Mouse (Mus musculus) kidney, embryonic 15.5 days (tissue): ENCODE measurements around the gene Col27a1. TPM values are rescaled to one million over a fixed set of nuclear protein-coding genes. Genes with fewer than 3 reads are reported as not detected.
"Not testable (repeated sequence)": the region's sequence is repeated elsewhere in the genome, so short reads cannot be mapped to it uniquely, and the experiment has no call there.

ENCODE experiments used
- ATAC-seq: fragments of 200-750 bp; cut with Nextera tagmentation; replicated peaks from 2 replicates; pipeline ENCODE4 v1.8.0; 2017; ENCODE audit warnings: moderate TSS enrichment; ENCODE audit not compliant: low FRiP score
- H3K27ac ChIP-seq: fragments of 300-500 bp; sonication (generic); 2 replicates; pipeline ENCODE4 v1.5.1; 2015; ENCODE audit warnings: mild to moderate bottlenecking, inconsistent platforms
- H3K27me3 ChIP-seq: fragments of 300-500 bp; sonication (generic); 2 replicates; pipeline ENCODE4 v1.6.1; 2015; ENCODE audit warnings: inconsistent platforms
- H3K36me3 ChIP-seq: fragments of 300-500 bp; sonication (generic); 2 replicates; pipeline ENCODE4 v1.6.1; 2015; ENCODE audit warnings: inconsistent platforms
- H3K4me1 ChIP-seq: fragments of 300-500 bp; sonication (generic); 2 replicates; pipeline ENCODE4 v1.6.1; 2015; ENCODE audit warnings: inconsistent platforms
- H3K4me2 ChIP-seq: fragments of 300-500 bp; sonication (generic); 2 replicates; pipeline ENCODE4 v1.6.1; 2015; ENCODE audit warnings: moderate library complexity, mild to moderate bottlenecking, inconsistent platforms
- H3K4me3 ChIP-seq: fragments of 300-500 bp; sonication (generic); replicated peaks from 2 replicates; pipeline ENCODE4 v1.5.1; 2015; ENCODE audit warnings: mild to moderate bottlenecking, inconsistent platforms
- H3K9ac ChIP-seq: fragments of 300-500 bp; sonication (generic); 2 replicates; pipeline ENCODE4 v1.6.1; 2015; ENCODE audit warnings: mild to moderate bottlenecking, inconsistent platforms
- H3K9me3 ChIP-seq: fragments of 300-500 bp; sonication (generic); replicated peaks from 2 replicates; pipeline ENCODE4 v1.6.1; 2016; ENCODE audit warnings: inconsistent platforms
- WGBS: fragments of 180-500 bp; shearing (Covaris S2); methylation state at CpG from one replicate; pipeline ENCODE4 v1.1.7; 2015; ENCODE audit warnings: mixed read lengths; 5-methylcytosine and 5-hydroxymethylcytosine counted together
- polyA plus RNA-seq: library from polyadenylated mRNA; unstranded; fragments of >200 nt; fragmentation: Nextera tagmentation; extraction: Ambion mirVana; gene quantifications from 2 replicates; pipeline ENCODE4 v1.2.1, GENCODE M21; 2015

Col27a1 gene
- polyA plus RNA-seq, 1 experiment from 2014 or later, result 9.4 TPM

DNA sequence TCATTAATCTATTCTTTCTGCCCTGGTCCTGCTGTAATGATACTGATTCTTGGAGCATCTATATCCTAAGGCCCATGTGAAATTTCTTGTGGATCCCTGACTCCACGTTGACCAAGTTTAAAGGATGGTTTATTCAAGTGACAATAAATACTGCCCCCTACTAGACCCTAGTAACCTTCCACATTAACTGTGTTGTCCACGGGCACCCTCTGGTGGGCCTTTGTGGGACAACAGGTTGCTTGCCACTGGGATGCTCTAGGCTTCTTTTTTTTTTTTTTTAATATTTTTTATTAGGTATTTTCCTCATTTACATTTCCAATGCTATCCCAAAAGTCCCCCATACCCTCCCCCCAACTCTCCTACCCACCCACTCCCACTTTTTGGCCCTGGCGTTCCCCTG, 105.8 kb downstream of the Col27a1 start:
- not testable (repeated sequence) for H3K27me3 ChIP-seq, H3K4me1 ChIP-seq, H3K9me3 ChIP-seq, H3K4me2 ChIP-seq, ATAC-seq, H3K27ac ChIP-seq, H3K9ac ChIP-seq, H3K4me3 ChIP-seq
- H3K36me3 ChIP-seq, result peaks cover 59% of the 10 kb centered on the region
- 31% methylated on average over 3 of the region's 3 CpGs for WGBS

DNA sequence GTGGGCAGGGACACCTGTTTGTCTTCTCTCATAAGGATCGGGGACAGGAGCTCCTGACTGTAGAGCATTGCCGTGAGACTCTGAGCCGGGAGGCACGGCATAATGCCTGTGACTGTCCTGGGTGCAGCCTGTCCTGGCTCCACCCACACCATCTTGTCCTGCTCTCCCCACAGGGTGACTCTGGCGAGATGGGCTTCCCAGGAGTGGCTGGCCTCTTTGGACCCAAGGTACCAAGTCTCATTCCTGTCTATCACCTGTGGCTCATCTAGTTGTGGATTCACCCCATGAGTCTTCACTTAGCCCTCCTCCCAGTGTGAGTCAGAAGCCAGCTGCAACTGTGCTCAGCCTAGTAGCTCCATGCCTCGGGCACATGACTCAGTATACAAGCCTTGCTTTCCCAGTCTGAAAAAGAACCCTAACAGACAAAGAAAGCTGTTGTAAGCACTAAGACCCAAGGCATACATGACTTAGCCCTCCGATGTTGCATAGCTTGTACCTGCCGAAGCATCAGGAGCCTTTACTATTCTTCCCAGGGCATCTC, 109.5 kb downstream of the Col27a1 start:
- H3K9ac ChIP-seq, result no peak overlapping the region
- no peak for ATAC-seq
- H3K36me3 ChIP-seq, result peaks cover 59% of the 10 kb centered on the region

DNA sequence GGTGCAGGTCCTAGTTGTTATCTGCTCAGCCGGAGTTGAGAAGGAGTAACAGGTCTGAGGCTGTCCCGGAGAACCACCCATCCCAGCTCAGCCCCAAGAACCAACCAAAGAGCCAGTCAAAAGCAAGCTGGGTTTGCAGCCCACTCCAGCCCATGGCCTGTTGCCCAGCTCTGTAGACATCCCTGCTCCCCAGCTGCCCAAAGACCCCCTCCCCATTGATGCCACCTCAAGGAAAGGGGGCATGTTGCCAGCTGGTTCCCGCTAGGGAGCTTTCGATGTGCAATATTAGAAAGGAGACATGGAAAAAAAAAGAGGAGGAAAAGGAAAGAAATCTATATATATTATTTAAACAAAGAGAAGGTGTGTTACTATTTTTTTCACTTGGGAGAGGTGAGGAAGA, 119.6 kb downstream of the Col27a1 start:
- Histone ChIP-seq H3K4me3 (no peak overlapping the region), H3K36me3 (peaks cover 33% of the 10 kb centered on the region), H3K9me3 (no peaks in the 10 kb centered on the region), H3K9ac (no peak overlapping the region), H3K27me3 (no peaks in the 10 kb centered on the region), H3K4me1 (no peaks in the 10 kb centered on the region), H3K27ac (no peak overlapping the region), H3K4me2 (no peak overlapping the region)
- no peak for ATAC-seq
- 97% methylated on average over 4 of the region's 4 CpGs for WGBS

More for the DNA sequence above, 109.5 kb downstream of the Col27a1 start:
- Histone ChIP-seq H3K9me3 (no peaks in the 10 kb centered on the region), H3K27ac (no peak overlapping the region), H3K4me1 (no peaks in the 10 kb centered on the region), H3K4me3 (no peak overlapping the region), H3K27me3 (no peaks in the 10 kb centered on the region), H3K4me2 (no peak overlapping the region)
- WGBS, result 79% methylated on average over 8 of the region's 8 CpGs

DNA sequence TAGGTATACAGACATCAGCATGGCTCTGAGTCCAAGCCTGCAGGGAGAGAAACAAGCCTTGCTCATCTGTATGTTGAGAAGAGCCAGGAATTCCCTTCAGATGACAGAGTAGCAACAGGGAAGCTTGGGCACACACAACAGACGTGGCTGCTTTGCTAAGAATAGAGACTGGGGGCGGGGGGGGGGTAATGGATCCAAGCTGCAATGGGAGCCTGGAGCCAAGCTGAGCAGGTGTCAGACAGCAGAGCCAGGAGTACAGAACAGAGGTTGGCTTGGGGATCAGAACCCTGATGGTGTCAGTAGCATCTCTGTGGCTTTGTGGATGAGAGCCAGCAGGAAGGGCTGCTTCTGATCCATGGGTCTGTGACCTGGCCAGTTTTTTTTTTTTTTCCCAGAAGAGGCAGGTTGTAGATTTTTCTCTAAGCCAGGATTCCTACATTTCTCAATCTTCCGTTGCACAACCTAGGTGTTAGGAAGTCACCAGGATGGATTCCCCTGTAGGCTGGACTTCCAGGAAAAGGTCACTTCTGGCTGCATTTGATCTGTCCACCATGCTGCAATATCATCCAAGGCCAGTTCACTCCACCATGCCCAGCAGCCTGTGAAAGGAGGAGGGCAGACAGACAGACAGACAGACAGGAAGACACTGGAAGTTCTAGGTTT, 124.7 kb downstream of the Col27a1 start:
- no peaks in the 10 kb centered on the region for H3K4me1 ChIP-seq
- no peaks in the 10 kb centered on the region for H3K9me3 ChIP-seq
- no peak overlapping the region for H3K9ac ChIP-seq
- ATAC-seq, result no peak
- H3K27ac ChIP-seq, result no peak overlapping the region
- no peaks in the 10 kb centered on the region for H3K27me3 ChIP-seq
- no peak overlapping the region for H3K4me2 ChIP-seq
- 72% methylated on average over 3 of the region's 3 CpGs for WGBS
- no peak overlapping the region for H3K4me3 ChIP-seq
- H3K36me3 ChIP-seq, result 0 out of 2 replicates have a peak, but pooled peaks cover under 1% of the 10 kb centered on the region

DNA sequence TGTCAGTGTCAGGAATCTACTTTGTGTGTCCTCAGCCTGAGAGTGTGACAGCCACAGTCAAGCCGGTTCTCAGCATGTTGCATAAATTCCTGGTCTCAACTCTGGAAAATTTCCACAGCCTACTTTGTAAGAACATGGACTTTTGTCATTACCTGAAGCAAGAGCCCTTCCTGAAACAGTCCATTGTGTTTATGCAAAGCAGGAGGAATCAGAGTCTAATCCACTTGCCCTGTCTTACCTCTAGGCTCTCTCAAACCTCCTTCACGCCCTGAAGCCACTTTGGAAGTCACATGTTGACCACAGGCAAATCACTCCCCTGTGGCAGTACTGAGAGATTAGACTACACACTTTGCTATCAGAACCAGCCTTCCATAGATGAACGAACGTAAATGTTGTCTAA, 128.7 kb downstream of the Col27a1 start:
- Histone ChIP-seq H3K4me1 (no peaks in the 10 kb centered on the region), H3K36me3 (no peaks in the 10 kb centered on the region), H3K4me3 (no peak overlapping the region), H3K27me3 (no peaks in the 10 kb centered on the region), H3K9ac (no peak overlapping the region), H3K9me3 (no peaks in the 10 kb centered on the region), H3K27ac (no peak overlapping the region), H3K4me2 (no peak overlapping the region)
- WGBS, result 68% methylated on average over 4 of the region's 4 CpGs
- ATAC-seq, result no peak

DNA sequence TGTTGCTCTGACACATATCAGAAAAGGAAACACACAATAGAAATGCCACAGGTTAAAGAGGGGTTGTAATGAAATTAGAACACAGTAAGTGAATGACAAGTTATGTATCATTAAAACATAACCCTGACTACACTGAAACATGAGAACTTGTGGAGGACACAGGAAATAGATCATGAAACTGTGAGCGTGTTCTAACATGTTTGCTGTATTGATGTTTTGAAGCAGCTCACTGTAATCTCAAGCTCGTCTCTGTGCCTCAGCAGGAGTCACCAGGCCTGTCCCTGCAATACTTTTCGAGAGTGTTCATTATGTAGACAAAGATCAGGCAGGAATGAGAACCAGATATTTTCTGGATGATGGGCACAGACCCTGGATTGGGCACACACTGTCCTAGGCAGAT, 129.8 kb downstream of the Col27a1 start:
- Histone ChIP-seq H3K27ac (no peak overlapping the region), H3K9me3 (no peaks in the 10 kb centered on the region)
- 66% methylated on average over 3 of the region's 3 CpGs for WGBS

DNA sequence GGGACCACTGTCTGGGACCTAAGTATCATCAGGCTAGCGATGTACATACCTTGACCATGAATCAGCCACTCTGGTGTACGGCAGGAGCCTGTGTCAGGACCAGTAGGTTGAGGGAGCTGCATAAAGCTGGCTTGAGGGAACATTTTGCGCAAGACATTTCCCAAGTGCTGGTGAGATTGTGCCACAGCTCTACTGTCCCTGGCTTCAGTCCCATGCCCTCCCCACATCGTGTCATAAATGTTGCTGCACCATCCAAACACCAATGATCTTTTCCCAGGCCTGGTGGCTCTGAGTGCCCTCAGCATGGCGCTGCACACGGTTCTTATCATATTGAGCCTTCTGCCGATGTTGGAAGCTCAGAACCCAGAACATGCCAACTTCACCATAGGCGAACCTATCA, 130.5 kb downstream of the Col27a1 start, which contains the start of gene Orm1:
Gene Orm1 (plus strand): TSS at position 266 of the 400 bp plus-strand sequence.
- Histone ChIP-seq H3K27ac (no peak within 1 kb of the TSS), H3K4me1 (no peaks in the 10 kb centered on the region), H3K27me3 (no peaks in the 10 kb centered on the region), H3K9ac (no peak within 1 kb of the TSS), H3K4me3 (no peak within 1 kb of the TSS), H3K9me3 (no peaks in the 10 kb centered on the region), H3K36me3 (no peaks in the 10 kb centered on the region), H3K4me2 (no peak within 1 kb of the TSS)
- ATAC-seq, result no peak
- WGBS, result 84% methylated on average over 8 of the region's 8 CpGs

More for the DNA sequence above, 129.8 kb downstream of the Col27a1 start:
- no peak overlapping the region for H3K4me2 ChIP-seq
- no peak overlapping the region for H3K9ac ChIP-seq
- H3K4me3 ChIP-seq, result no peak overlapping the region
- no peak for ATAC-seq
- H3K36me3 ChIP-seq, result no peaks in the 10 kb centered on the region
- H3K27me3 ChIP-seq, result no peaks in the 10 kb centered on the region
- no peaks in the 10 kb centered on the region for H3K4me1 ChIP-seq

DNA sequence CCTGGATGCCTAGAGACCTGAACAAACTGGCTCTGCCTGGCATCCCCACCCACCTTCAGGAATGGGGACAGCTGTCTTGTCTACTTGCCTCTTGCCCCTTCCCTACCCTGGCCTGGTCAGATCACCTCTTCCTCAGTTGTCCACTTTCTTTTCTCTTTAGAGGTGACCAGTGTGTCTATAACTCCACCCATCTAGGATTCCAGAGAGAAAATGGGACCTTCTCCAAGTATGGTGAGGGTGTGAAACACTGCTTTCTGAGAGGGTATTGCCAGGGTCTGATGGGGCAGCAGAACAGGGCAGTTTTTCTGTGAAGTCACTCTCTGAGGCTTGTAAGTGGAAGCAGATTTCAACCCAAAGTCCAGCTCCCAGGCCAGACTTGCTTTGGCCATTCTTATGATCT, 131.5 kb downstream of the Col27a1 start:
- Histone ChIP-seq H3K9me3 (no peaks in the 10 kb centered on the region), H3K4me1 (no peaks in the 10 kb centered on the region), H3K27me3 (no peaks in the 10 kb centered on the region), H3K27ac (no peak overlapping the region), H3K36me3 (no peaks in the 10 kb centered on the region), H3K4me3 (no peak overlapping the region), H3K4me2 (no peak overlapping the region), H3K9ac (no peak overlapping the region)
- no peak for ATAC-seq

DNA sequence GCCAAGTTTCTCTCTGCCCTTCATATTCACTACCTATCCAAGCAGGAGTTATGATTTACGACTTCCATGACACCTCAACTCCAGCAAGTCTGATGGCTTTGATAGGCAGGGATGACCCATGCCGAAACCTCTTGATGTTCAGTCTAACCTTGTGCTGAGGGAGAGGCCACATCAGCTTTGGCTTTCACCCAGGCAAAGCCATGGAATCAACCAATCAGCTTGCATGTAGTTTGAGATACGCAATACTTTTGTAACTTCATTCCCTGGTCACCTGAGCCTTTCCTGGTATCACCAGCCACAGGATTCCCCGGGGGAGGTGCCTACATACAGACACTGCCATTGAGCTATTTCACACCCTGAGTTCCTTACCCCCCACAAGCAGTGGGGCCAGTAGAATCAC, 132.9 kb downstream of the Col27a1 start:
- Histone ChIP-seq H3K4me1 (no peaks in the 10 kb centered on the region), H3K4me2 (no peak overlapping the region), H3K36me3 (no peaks in the 10 kb centered on the region), H3K27me3 (no peaks in the 10 kb centered on the region), H3K9me3 (no peaks in the 10 kb centered on the region), H3K9ac (no peak overlapping the region), H3K4me3 (no peak overlapping the region), H3K27ac (no peak overlapping the region)
- no peak for ATAC-seq
- 80% methylated on average over 4 of the region's 4 CpGs for WGBS

DNA sequence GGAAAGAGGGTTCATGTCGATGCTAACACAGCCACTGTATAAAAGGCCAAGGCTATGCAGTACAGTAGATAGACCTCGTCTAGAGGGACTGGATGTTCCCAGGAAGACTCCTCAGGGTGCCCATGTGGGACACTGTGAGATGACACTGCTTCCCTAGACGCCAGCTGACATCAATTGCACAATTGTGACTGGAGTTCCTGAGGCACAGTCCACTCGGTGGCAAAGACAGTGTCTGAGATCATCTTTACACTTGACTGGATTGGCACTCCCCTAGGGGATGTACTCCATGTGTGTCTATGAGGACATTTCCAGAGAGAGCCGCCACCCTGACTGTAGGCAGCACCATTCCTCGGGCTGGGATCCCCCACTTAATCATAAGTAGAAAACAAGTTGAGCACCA, 134.7 kb downstream of the Col27a1 start:
- Histone ChIP-seq H3K4me2 (no peak overlapping the region), H3K9ac (no peak overlapping the region), H3K36me3 (no peaks in the 10 kb centered on the region), H3K4me1 (no peaks in the 10 kb centered on the region), H3K27me3 (no peaks in the 10 kb centered on the region), H3K9me3 (no peaks in the 10 kb centered on the region), H3K4me3 (no peak overlapping the region), H3K27ac (no peak overlapping the region)
- ATAC-seq, result 0 out of 2 replicates have a peak, but pooled peaks have one; percentile 9
- 69% methylated on average over 6 of the region's 6 CpGs for WGBS

DNA sequence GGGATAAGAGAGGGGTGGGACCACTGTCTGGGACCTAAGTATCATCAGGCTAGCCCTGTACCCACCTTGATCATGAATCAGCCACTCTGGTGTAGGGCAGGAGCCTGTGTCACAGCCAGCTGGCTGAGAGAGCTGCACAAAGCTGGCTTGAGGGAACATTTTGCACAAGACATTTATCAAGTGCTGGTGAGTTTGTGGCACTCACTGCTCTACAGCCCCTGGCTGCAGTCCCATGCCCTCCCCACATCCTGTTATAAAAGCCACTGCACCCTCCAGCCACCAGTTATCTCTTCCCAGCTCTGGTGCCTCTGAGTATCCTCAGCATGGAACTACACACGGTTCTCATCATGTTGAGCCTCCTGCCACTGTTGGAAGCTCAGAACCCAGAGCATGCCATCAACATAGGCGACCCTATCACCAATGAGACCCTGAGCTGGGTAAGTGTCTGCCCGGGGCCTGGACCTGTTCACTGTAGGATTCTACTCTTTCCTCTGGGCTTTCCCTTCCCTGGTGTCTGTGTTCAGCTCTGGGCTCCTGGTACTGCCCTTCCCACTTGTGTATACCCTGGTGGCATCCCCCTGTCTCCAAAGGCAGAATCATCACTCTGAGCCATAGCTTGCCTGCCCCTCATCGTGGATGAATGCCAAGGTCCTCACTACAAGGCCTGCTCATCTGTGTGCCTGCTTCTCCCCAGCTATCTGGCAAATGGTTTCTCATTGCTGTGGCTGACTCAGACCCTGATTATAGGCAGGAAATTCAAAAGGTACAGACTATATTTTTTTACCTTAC, 142.3 kb downstream of the Col27a1 start, which contains the start of gene Orm3:
Gene Orm3 (plus strand): TSS at position 286 of the 789 bp plus-strand sequence.
- WGBS, result 62% methylated on average over 4 of the region's 4 CpGs
- H3K4me2 ChIP-seq, result no peak within 1 kb of the TSS

DNA sequence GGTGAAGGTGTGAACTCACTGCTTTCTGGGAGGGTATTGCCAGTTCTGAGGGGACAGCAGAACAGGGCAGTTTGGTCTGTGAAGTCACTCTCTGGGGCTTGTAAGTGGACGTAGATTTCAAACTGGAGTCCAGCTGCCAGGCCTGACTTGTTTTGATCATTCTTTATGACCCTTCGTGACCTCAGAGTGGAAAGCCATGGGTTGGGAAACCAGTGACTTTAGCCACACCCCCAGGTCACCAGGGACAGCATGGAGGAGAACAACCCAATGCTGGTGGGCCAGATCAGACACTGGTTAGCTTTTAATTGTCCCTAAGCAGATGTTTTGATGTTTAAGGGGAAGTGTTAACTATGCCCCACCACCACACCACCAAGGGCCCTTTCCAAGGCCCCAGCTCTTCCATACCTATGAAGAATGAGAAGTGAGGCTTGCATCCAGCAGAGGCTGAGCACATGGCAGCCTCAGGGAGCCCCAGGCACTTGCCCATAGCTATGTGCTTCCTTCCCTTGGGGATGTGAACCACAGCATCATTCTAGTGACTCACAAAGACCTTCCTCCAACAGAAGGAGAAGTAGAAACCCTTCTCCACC, 143.3 kb downstream of the Col27a1 start:
- H3K36me3 ChIP-seq, result no peaks in the 10 kb centered on the region
- H3K4me1 ChIP-seq, result no peaks in the 10 kb centered on the region
- H3K4me3 ChIP-seq, result no peak overlapping the region
- H3K27me3 ChIP-seq, result no peaks in the 10 kb centered on the region
- no peaks in the 10 kb centered on the region for H3K9me3 ChIP-seq
- WGBS, result 52% methylated on average over 2 of the region's 2 CpGs
- no peak for ATAC-seq
- no peak overlapping the region for H3K9ac ChIP-seq
- no peak overlapping the region for H3K27ac ChIP-seq
- no peak overlapping the region for H3K4me2 ChIP-seq

More for the DNA sequence above, 142.3 kb downstream of the Col27a1 start, which contains the start of gene Orm3:
- H3K4me1 ChIP-seq, result no peaks in the 10 kb centered on the region
- H3K27ac ChIP-seq, result no peak within 1 kb of the TSS
- no peak for ATAC-seq
- no peaks in the 10 kb centered on the region for H3K36me3 ChIP-seq
- H3K27me3 ChIP-seq, result no peaks in the 10 kb centered on the region
- no peak within 1 kb of the TSS for H3K4me3 ChIP-seq
- no peak within 1 kb of the TSS for H3K9ac ChIP-seq
- no peaks in the 10 kb centered on the region for H3K9me3 ChIP-seq
